Mouse (Mus musculus): Measurements from ENCODE around the gene Lrrc29.
A peak's percentile ranks its signal among the peaks of the same experiment; 100 is the strongest.

Gene Lrrc29

GRCm38 (mm10) chr8:105288958-105289732, 36.9 kb downstream of the Lrrc29 start:
- peak; percentile 97 for DNase-seq

DNA sequence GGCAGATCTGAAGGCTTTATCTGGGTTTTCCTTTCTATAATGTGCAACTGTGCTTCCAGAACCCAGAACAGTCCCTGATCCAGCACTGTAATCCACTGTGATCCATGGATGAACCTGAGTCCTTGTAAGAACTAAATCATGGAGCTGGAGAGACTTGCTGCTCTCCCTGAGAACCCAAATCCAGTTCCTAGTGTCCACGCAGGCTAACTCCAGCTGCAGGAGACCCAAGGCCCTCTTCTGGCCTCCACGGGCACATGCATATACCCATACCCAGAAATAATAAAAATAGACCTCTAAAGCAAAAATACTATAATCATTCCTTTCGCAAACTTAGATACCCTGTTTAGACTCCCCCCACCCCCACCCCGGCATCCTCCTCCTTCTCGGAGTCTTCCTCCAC, 37.8 kb downstream of the Lrrc29 start:
- DNase-seq, result no peak

DNA sequence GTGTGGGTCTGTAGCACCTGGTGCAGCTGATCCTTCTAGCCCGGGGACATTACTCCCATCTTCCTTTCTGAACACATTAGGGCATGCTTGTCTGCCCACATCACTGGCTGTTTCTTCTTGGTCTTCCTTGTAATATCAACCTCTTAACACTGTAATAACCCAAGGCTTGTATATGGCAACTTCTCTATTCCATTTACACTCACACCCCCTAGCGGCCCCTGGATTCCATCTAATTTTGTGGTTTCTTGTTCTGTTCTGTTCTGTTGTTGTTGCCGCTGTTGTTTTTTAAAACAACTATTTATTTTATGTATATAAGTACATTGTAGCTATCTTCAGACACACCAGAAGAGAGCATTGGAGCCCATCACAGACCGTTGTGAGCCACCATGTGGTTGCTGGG, 39.2 kb downstream of the Lrrc29 start:
- no peak for DNase-seq

DNA sequence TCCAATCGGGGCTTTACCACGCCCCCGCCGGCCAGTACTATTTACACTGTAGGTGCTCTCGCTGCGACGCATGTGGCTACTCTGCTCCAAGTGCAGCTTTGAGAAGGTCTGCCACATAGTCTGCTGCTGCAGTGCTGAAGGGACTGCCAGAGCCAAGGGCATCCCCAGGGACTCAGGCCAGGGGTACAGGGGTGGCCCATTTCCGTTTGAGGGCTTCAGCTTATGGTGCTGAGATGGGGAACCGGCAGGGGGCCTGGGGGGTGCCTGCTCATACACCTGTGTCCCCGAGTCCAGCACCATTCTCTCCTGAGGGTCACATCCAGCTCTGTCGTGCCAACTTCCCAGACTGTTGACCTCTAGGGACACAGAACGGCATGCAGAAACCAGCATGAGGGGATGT, 40.6 kb downstream of the Lrrc29 start:
- DNase-seq, result no peak

DNA sequence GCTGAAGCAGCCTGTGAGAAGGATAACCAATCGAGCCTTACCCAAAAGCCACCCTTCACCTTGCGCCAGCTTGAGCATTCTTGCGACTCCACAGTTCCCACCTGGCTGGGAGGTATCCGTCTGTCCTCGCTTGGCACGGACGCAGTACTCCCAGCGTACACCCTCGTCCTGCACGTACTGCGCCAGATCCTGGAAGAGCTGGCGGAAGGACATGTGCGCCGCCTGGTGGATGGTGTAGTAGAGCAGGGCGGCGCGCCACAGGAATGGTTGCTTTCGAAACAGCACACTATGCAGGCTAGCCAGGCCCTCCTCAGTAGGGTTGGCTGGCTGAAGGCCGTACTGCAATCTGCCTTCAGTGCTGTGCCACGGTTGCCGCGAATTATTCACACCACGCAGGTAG, 43.0 kb downstream of the Lrrc29 start:
- DNase-seq, result no peak

DNA sequence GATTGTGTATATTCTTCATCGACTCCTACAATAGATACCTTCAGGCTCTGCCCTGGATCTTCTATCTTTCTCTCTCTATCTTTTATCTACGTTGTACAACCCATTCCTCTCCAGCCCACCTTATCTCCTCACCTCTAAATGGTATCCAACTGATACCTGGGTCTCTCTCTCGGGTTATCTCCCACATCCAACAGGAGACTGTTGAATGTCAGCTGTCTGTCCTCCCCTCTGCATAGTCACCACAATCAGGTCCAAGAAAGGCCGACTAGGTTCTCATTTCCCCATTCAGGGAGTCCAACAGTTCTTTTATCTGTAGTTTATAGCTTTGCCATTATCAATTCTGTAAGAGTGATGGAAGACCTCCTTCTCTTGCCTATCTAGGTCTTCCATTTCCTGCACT, 43.8 kb downstream of the Lrrc29 start:
- no peak for DNase-seq

DNA sequence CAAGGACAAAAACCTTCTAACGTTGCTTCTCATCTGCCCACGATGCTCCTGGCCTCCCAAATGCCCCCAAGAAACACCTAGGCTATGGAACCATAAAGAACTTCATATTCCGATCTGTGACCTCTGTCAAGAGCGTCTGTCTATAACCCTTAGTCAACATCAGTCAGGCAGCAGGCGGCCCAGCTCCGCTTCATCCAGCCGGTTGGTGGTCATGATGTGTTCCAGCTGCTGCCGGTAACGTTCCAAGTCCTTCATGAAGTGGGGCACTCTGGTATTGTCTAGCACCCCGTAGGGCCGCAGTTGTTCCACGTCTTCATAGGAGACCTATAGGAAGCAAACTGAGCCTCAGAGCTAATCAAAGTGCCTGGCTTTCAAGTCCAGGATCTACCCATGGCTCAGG, 44.3 kb downstream of the Lrrc29 start:
- no peak for DNase-seq

- DNase-seq, result no peak
These were observed 45.5 kb downstream of the Lrrc29 start for GRCm38 (mm10) chr8:105280567-105280966.

- DNase-seq, result peak; percentile 95
These were observed 47.2 kb downstream of the Lrrc29 start for GRCm38 (mm10) chr8:105278911-105279334.

- peak; percentile 39 for DNase-seq
These were observed 49.6 kb downstream of the Lrrc29 start for GRCm38 (mm10) chr8:105276292-105277120.

- no peak for DNase-seq
These were observed 50.2 kb downstream of the Lrrc29 start, which contains the start of gene Nol3 for GRCm38 (mm10) chr8:105275840-105276239. Gene Nol3, plus strand, starts transcription at chr8:105276140.

- DNase-seq, result no peak
These were observed 50.7 kb downstream of the Lrrc29 start for GRCm38 (mm10) chr8:105275387-105275786.

GRCm38 (mm10) chr8:105270916-105271186, 55.2 kb downstream of the Lrrc29 start:
- no peak for DNase-seq

DNA sequence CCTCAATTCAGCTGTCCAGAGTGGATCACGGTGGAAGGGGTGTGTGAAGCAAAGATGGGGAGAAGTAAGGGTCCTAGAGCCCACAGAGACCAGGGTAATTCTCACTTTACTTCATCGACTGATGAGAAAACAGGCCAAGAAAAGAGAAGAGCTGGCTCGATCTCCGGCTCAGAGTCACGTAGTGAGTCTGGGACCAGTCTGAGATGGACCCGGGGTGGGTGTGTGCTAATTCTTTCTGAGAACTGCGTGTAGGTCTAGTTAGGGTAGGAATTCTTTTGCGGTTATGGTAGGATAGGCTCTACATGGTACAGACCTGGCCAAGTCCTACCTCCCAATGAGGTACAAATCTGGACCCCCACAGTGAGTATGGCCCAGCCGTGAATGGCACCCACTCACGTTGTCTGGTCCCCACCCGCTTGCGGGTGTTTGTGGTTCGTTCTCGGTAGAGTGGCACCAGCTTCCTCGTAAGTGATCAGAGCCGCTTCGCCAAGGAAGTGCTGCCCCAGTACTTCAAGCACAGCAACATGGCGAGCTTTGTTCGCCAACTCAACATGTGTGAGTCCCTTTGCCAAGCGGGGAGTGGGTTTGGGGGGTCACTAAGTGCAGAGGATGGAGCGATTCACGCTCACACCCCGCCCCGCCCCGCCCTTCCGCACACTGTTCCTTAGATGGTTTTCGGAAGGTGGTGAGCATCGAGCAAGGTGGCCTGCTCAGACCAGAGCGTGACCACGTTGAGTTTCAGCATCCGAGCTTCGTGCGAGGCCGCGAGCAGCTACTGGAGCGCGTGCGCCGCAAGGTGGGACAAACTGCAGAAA, 55.8 kb downstream of the Lrrc29 start:
- peak; percentile 57 for DNase-seq

DNA sequence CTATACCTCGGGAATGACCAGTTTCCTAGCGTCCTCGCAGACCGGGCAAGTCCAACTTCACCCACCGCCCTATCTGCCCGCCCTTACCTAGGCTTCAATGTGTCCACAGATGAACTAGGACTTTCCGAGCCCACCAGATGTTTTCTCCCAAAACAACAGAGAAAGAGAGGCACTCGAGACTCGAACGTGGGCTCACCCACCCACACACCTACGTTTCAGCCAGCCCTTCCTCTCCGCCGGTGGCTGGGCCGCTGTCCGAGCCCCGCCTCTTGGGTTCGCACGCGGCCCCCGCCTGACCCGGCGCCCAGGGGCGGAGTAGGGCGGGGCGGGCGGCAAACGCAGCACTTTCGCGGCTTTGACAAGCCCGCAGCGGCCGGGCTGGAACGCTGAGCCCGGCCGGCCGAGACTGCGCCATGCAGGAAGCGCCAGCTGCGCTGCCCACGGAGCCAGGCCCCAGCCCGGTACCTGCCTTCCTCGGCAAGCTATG, 56.6 kb downstream of the Lrrc29 start, which contains the start of gene Hsf4:
Gene Hsf4 (plus strand): TSS at position 341 of the 487 bp plus-strand sequence.
- DNase-seq, result peak; percentile 71

- DNase-seq, result no peak
These were observed 57.0 kb downstream of the Lrrc29 start for GRCm38 (mm10) chr8:105269075-105269458.

GRCm38 (mm10) chr8:105268342-105269074, 57.6 kb downstream of the Lrrc29 start:
- peak; percentile 74 for DNase-seq

GRCm38 (mm10) chr8:105266775-105267174, 59.3 kb downstream of the Lrrc29 start:
- peak; percentile 31 for DNase-seq

DNA sequence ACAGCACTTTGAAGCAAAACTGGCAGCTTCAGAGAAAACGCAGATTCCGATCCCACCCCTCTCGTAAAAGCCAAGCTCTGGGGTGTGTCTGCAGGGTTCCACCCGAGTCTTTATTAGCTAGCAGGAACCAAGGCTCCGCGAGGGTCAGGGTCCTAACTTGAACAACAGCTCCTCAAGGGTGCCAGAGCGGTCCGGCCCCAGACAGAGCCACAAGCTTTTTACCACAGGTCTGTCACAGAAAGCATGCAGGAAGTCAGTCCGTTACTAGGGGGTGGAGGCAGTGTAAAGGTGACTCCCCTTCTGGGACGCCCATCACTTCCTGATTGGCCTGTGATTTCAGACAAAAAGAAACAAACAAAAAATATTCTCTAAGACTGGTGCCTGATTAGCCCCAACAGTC, 61.0 kb downstream of the Lrrc29 start:
- peak; percentile 34 for DNase-seq

DNA sequence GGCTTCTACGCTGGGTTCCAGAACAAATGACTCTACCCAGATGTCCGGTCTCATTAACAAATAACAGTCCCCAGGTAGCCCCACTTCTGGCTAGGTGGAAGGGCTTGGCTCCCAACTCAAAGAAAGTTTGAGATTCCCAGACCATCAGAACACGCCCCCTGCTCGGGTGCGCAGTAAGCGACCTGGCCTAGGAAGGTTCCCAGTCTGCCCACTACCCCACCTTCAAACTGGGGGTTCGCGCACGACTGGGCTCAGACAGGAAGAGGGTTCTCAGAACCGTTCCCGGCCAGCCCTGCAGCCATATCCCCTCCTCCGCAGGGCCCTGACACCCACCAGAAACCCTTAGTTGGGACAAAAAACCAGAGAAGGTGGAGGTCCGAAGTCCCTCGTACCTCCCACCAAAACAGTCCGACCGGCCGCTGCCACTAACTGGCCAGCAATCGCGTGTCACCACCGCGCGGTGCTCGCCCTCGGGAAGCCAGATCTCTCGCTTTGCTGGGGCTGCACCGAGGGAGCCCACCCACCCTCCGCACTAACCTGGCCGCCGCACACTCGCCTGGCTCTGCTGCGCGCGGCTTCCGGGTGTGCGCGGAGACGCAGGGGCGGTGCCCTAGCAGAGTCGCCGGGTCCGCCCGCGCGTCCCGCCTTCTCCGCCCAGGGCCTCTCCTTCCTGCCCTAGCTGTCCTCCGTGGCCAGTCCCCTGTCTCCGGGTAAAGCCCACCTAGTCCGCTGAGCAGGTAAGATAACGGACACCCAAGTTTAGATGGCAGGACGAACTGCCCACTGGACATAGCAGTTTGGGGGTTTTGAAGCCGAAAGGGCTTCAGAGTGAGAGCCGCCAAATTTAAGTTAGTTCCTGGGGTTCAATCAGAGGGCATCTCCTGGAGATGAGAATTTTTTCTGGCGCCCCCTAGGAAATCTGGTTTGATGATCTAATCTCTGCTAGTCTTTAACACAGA, 61.8 kb downstream of the Lrrc29 start, which contains the start of the genes Tradd and Fbxl8:
Gene Tradd (minus strand): TSS at position 586 of the 959 bp plus-strand sequence.
Gene Fbxl8 (plus strand): TSS at position 625 of the 959 bp plus-strand sequence.
- DNase-seq, result peak; percentile 59
